15 mouse cellular contexts compared by ENCODE assay signal in genomic region chr17:70966126-70966525, GRCm38 (mm10).
"Had no signal": no experiment of that assay in that cellular context is flagged by ENCODE, and none has a peak within 500 bp of the region (broad histone marks: within the 10 kb centered on the region; RNA-seq: fewer than 3 reads in every experiment).

No protein-coding gene starts in this region.

- ATAC-seq: intestine, postnatal 0 days; lung, postnatal 0 days; midbrain, embryonic 16.5 days had no signal

- H3K4me3 ChIP-seq: limb, embryonic 12.5 days; midbrain, embryonic 12.5 days had no signal

- H3K36me3 ChIP-seq: limb, embryonic 12.5 days; midbrain, embryonic 12.5 days had no signal

- H3K9ac ChIP-seq: limb, embryonic 12.5 days; liver, embryonic 14.5 days; midbrain, embryonic 12.5 days had no signal

- H3K9me3 ChIP-seq: limb, embryonic 12.5 days; midbrain, embryonic 12.5 days had no signal

- H3K27ac ChIP-seq: limb, embryonic 12.5 days; liver, embryonic 14.5 days; midbrain, embryonic 12.5 days had no signal

- DNase-seq: kidney, adult 8-10 months; kidney, postnatal 25 days; layer of hippocampus, postnatal 36 days; liver; lung, adult 2 months; lung, postnatal 36 days; spleen, adult 18-20 months; thymus, adult 18-20 months; thymus, postnatal 14 days had no signal
